Mouse (Mus musculus): ENCODE results near the gene Cdh20. TPM values are rescaled to one million over a fixed set of nuclear protein-coding genes. Genes with fewer than 3 reads are reported as not detected.

The Cdh20 gene
- polyA plus RNA-seq (2012; rRNA removed): 0.03 and 0.19 TPM in 2 replicates

- TF ChIP-seq POLR2A (IDR thresholded peaks at IDR 0.05; ENCODE audit: control insufficient read depth, extremely low read depth, insufficient read depth, low read length, poor library complexity) (no peak), CTCF (IDR thresholded peaks at IDR 0.05; ENCODE audit: borderline replicate concordance, control insufficient read depth, extremely low read depth, insufficient read depth, low read length, poor library complexity) (no peak)
- Histone ChIP-seq H3K27ac (ENCODE audit: control insufficient read depth, insufficient read depth, low read length) (no peak within 1 kb of the TSS), H3K4me1 (replicated peaks; ENCODE audit: control insufficient read depth, insufficient read depth, low read length) (no peaks in the 10 kb centered on the region), H3K4me3 (ENCODE audit: control insufficient read depth, insufficient read depth, low read length) (no peak within 1 kb of the TSS), H3K27me3 (ENCODE audit: control insufficient read depth, insufficient read depth, low read length) (no peaks in the 10 kb centered on the region), H3K36me3 (ENCODE audit: control insufficient read depth, insufficient read depth, low read length) (no peaks in the 10 kb centered on the region)
- no peak for DNase-seq
- 8% methylated on average over 46 of the region's 46 CpGs for WGBS
Observed at GRCm38 (mm10) chr1:104768371-104769249, at the start of gene Cdh20. Gene Cdh20, plus strand, starts transcription at chr1:104768529.

DNA sequence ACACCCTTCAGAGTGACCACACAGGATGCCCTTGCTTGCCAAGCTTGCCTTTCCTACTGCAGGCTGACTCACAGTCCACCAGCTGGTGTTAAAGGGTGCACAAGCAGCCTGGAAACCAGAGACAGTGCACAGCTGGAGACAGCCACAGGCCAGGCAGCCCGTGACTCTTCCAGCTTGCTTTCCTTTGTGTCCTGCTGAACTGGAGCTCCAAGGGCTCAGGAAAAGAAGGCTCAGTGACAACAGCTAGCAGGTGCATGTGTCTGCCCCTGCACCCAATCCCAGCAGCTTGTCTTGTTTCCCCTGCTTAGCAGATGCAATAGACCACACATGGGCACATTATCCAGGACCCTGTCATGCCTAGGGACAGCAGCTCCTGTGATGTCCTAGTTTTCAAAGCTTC, 21.5 kb upstream of the Cdh20 start:
- no peak for DNase-seq
- no peaks in the 10 kb centered on the region for H3K4me1 ChIP-seq (replicated peaks; ENCODE audit: control insufficient read depth, insufficient read depth, low read length)
- 22% methylated on average over 1 of the region's 1 CpGs for WGBS
- H3K27me3 ChIP-seq (ENCODE audit: control insufficient read depth, insufficient read depth, low read length): no peaks in the 10 kb centered on the region
- no peak for TF ChIP-seq CTCF (IDR thresholded peaks at IDR 0.05; ENCODE audit: borderline replicate concordance, control insufficient read depth, extremely low read depth, insufficient read depth, low read length, poor library complexity)
- no peak overlapping the region for H3K27ac ChIP-seq (ENCODE audit: control insufficient read depth, insufficient read depth, low read length)
- no peak overlapping the region for H3K4me3 ChIP-seq (ENCODE audit: control insufficient read depth, insufficient read depth, low read length)
- H3K36me3 ChIP-seq (ENCODE audit: control insufficient read depth, insufficient read depth, low read length): no peaks in the 10 kb centered on the region

DNA sequence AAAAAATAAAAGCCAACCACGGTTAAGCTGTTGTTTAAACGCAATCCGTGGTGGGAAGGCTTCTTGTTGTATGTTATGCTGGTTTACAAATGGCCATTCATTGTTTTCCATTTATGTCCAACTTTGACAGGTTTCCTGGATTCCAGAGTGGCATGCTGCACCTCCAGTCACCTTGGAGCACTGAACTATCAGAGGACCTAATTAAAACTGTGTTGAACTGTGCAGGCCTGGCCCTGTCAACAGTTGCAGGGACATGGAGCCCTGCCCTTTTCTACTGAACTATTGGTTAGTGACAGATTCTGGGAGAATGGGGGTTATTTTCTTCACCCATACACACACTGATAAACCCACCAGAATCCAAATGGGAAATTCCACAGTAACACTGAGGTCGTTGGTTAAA, 20.9 kb upstream of the Cdh20 start:
- Histone ChIP-seq H3K27me3 (ENCODE audit: control insufficient read depth, insufficient read depth, low read length) (no peaks in the 10 kb centered on the region), H3K27ac (ENCODE audit: control insufficient read depth, insufficient read depth, low read length) (no peak overlapping the region), H3K4me1 (replicated peaks; ENCODE audit: control insufficient read depth, insufficient read depth, low read length) (no peaks in the 10 kb centered on the region), H3K4me3 (ENCODE audit: control insufficient read depth, insufficient read depth, low read length) (no peak overlapping the region), H3K36me3 (ENCODE audit: control insufficient read depth, insufficient read depth, low read length) (no peaks in the 10 kb centered on the region)
- 68% methylated on average over 4 of the region's 4 CpGs for WGBS
- TF ChIP-seq POLR2A (IDR thresholded peaks at IDR 0.05; ENCODE audit: control insufficient read depth, extremely low read depth, insufficient read depth, low read length, poor library complexity) (no peak), CTCF (IDR thresholded peaks at IDR 0.05; ENCODE audit: borderline replicate concordance, control insufficient read depth, extremely low read depth, insufficient read depth, low read length, poor library complexity) (no peak)
- DNase-seq: no peak

DNA sequence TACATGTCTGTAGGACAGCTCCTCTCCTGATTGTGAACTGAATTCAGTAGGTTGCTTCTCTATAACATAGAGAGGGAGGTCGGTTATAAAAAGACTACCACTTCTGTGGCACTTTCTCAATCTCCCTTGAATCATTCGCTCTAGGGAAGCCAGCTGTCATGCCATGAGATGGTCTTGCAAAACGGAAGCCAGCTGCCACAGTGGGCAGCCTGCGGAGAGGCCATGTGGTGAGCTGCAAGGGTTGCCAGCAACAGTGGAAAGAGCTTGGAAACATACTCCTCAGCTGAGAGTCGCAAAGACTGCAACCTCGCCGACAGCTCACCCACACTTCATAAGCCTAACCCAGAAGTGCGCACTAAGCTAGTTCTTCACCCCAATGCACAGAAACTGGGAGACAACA, 13.8 kb upstream of the Cdh20 start:
- 73% methylated on average over 8 of the region's 8 CpGs for whole genome bisulfite sequencing
- Histone ChIP-seq H3K27me3 (ENCODE audit: control insufficient read depth, insufficient read depth, low read length) (no peaks in the 10 kb centered on the region), H3K4me3 (ENCODE audit: control insufficient read depth, insufficient read depth, low read length) (no peak overlapping the region), H3K36me3 (ENCODE audit: control insufficient read depth, insufficient read depth, low read length) (no peaks in the 10 kb centered on the region), H3K27ac (ENCODE audit: control insufficient read depth, insufficient read depth, low read length) (no peak overlapping the region), H3K4me1 (replicated peaks; ENCODE audit: control insufficient read depth, insufficient read depth, low read length) (no peaks in the 10 kb centered on the region)
- TF ChIP-seq POLR2A (IDR thresholded peaks at IDR 0.05; ENCODE audit: control insufficient read depth, extremely low read depth, insufficient read depth, low read length, poor library complexity): no peak
- TF ChIP-seq CTCF (IDR thresholded peaks at IDR 0.05; ENCODE audit: borderline replicate concordance, control insufficient read depth, extremely low read depth, insufficient read depth, low read length, poor library complexity): no peak
- DNase-seq: no peak

DNA sequence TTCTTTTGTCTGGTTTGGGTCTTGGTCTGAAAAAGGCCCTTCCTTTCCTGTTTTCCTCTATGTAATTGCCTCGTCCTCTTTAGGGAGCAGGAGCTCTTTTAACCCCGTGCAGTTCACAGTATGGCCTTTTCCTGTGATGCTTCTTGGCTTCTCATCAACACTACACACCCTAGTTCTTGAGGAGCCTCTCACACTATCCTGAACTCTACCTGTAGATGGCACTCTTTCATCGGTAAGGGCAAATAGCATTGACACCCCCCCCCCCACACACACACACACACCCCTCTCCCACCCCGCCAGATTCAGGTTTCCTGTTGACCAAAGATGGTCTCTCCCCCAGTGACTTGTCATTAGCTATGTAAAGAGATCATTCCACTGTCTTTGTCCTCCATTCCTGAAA, 12.4 kb upstream of the Cdh20 start:
- Histone ChIP-seq H3K4me1 (replicated peaks; ENCODE audit: control insufficient read depth, insufficient read depth, low read length) (no peaks in the 10 kb centered on the region), H3K27me3 (ENCODE audit: control insufficient read depth, insufficient read depth, low read length) (no peaks in the 10 kb centered on the region), H3K27ac (ENCODE audit: control insufficient read depth, insufficient read depth, low read length) (no peak overlapping the region), H3K4me3 (ENCODE audit: control insufficient read depth, insufficient read depth, low read length) (no peak overlapping the region), H3K36me3 (ENCODE audit: control insufficient read depth, insufficient read depth, low read length) (no peaks in the 10 kb centered on the region)
- no peak for DNase-seq
- no peak for TF ChIP-seq CTCF (IDR thresholded peaks at IDR 0.05; ENCODE audit: borderline replicate concordance, control insufficient read depth, extremely low read depth, insufficient read depth, low read length, poor library complexity)
- 17% methylated on average over 4 of the region's 4 CpGs for WGBS

DNA sequence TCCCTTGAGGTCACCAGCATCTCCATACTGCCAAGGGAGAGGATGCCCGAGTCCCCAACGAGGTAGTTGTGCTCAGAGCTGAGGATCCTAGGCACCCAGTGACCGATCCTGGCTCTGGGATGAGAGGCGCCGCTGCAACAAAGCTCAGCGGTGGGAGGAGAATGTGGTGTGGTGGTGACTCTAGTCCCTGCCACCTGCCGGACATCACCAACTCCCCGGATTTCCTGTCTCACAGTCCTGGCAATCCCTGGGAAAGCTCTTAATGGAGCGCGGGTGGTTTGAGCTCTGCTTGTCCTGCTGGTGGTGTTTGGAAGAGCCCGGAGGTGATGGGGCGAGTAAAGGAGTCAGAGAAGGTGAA, 900 bp downstream of the Cdh20 start:
- WGBS: 2% methylated on average over 12 of the region's 12 CpGs
- TF ChIP-seq POLR2A (IDR thresholded peaks at IDR 0.05; ENCODE audit: control insufficient read depth, extremely low read depth, insufficient read depth, low read length, poor library complexity) (no peak), CTCF (IDR thresholded peaks at IDR 0.05; ENCODE audit: borderline replicate concordance, control insufficient read depth, extremely low read depth, insufficient read depth, low read length, poor library complexity) (no peak)
- H3K4me3 ChIP-seq (ENCODE audit: control insufficient read depth, insufficient read depth, low read length): no peak overlapping the region
- no peaks in the 10 kb centered on the region for H3K4me1 ChIP-seq (replicated peaks; ENCODE audit: control insufficient read depth, insufficient read depth, low read length)
- no peaks in the 10 kb centered on the region for H3K27me3 ChIP-seq (ENCODE audit: control insufficient read depth, insufficient read depth, low read length)
- no peak overlapping the region for H3K27ac ChIP-seq (ENCODE audit: control insufficient read depth, insufficient read depth, low read length)
- no peaks in the 10 kb centered on the region for H3K36me3 ChIP-seq (ENCODE audit: control insufficient read depth, insufficient read depth, low read length)
- no peak for DNase-seq

GRCm38 (mm10) chr1:104771937-104772336, 3.6 kb downstream of the Cdh20 start:
- H3K36me3 ChIP-seq (ENCODE audit: control insufficient read depth, insufficient read depth, low read length): no peaks in the 10 kb centered on the region
- no peak overlapping the region for H3K27ac ChIP-seq (ENCODE audit: control insufficient read depth, insufficient read depth, low read length)
- H3K27me3 ChIP-seq (ENCODE audit: control insufficient read depth, insufficient read depth, low read length): no peaks in the 10 kb centered on the region
- no peak for DNase-seq
- TF ChIP-seq POLR2A (IDR thresholded peaks at IDR 0.05; ENCODE audit: control insufficient read depth, extremely low read depth, insufficient read depth, low read length, poor library complexity) (no peak), CTCF (IDR thresholded peaks at IDR 0.05; ENCODE audit: borderline replicate concordance, control insufficient read depth, extremely low read depth, insufficient read depth, low read length, poor library complexity) (no peak)
- H3K4me3 ChIP-seq (ENCODE audit: control insufficient read depth, insufficient read depth, low read length): no peak overlapping the region
- no peaks in the 10 kb centered on the region for H3K4me1 ChIP-seq (replicated peaks; ENCODE audit: control insufficient read depth, insufficient read depth, low read length)
- WGBS: 70% methylated on average over 4 of the region's 4 CpGs
